Comparison of ENCODE assay signal across 13 mouse cellular contexts in the genomic region with DNA sequence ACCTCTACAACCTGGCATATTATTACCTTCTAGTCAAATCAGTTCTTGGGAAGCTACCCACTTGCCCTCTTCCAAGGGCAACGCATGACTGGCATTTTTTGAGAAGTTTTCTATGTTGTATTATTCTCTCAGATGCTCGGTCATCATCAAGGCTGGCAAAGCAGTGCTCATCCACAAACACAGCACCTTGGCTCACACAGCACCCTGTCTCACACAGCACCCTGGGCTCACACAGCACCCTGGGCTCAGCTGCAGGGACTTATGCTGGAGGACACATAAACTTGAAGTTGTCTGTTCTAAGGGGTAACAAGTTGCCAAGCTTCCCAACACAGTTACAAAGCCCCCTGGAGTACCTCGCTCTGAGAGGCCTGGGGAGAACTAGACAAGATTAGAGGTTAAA. TPM values are rescaled to one million over a fixed set of nuclear protein-coding genes. Genes with fewer than 3 reads are reported as not detected.
DNase-seq lines count a peak whose midpoint lies in the region; ATAC-seq and TF ChIP-seq lines count a peak whose summit lies in the region.
"Had no signal": no experiment of that assay in that cellular context is flagged by ENCODE, and none has a peak within 500 bp of the region (broad histone marks: within the 10 kb centered on the region; RNA-seq: fewer than 3 reads in every experiment).

No protein-coding gene starts in this region.

- H3K4me2 ChIP-seq in hindbrain, embryonic 11.5 days (replicated peaks; ENCODE audit: low read depth, low read length) = no peak overlapping the region
- peak overlapping the region; percentile 86 for H3K4me2 ChIP-seq in lung, postnatal 0 days (replicated peaks; ENCODE audit: low read depth, low read length)
- peak overlapping the region; percentile 93; the same call in 1 of the 2 replicates for H3K4me2 ChIP-seq in intestine, embryonic 15.5 days (replicated peaks)
- peak overlapping the region; percentile 89 for H3K4me2 ChIP-seq in neural tube, embryonic 13.5 days

- H3K27ac ChIP-seq in hindbrain, embryonic 10.5 days = no peak overlapping the region
- no peak overlapping the region for H3K27ac ChIP-seq in hindbrain, embryonic 11.5 days (ENCODE audit: low read depth, low read length)
- 0 out of 2 replicates have a peak overlapping the region, but pooled peaks have one; percentile 12 for H3K27ac ChIP-seq in lung, postnatal 0 days (ENCODE audit: low read length)
- no peak overlapping the region for H3K27ac ChIP-seq in intestine, embryonic 15.5 days
- 0 out of 2 replicates have a peak overlapping the region, but pooled peaks have one; percentile 71 for H3K27ac ChIP-seq in neural tube, embryonic 13.5 days (replicated peaks)
- H3K27ac ChIP-seq: heart, adult 2 months had no signal

- no peak for TF ChIP-seq CTCF in lung, postnatal 0 days (IDR thresholded peaks at IDR 0.05)

- no peak for TF ChIP-seq EP300 in lung, postnatal 0 days (IDR thresholded peaks at IDR 0.05)

- no peaks in the 10 kb centered on the region for H3K36me3 ChIP-seq in hindbrain, embryonic 10.5 days
- H3K36me3 ChIP-seq in hindbrain, embryonic 11.5 days (ENCODE audit: control insufficient read depth, insufficient read depth, low read length) = no peaks in the 10 kb centered on the region
- H3K36me3 ChIP-seq in lung, postnatal 0 days (ENCODE audit: insufficient read depth, low read length) = no peaks in the 10 kb centered on the region
- no peaks in the 10 kb centered on the region for H3K36me3 ChIP-seq in intestine, embryonic 15.5 days
- no peaks in the 10 kb centered on the region for H3K36me3 ChIP-seq in neural tube, embryonic 13.5 days

- WGBS in hindbrain, embryonic 10.5 days = 78% methylated on average over 3 of the region's 3 CpGs
- 85% methylated on average over 3 of the region's 3 CpGs for WGBS in hindbrain, embryonic 11.5 days
- 52% methylated on average over 3 of the region's 3 CpGs for WGBS in lung, postnatal 0 days
- 83% methylated on average over 3 of the region's 3 CpGs for WGBS in intestine, embryonic 15.5 days
- 95% methylated on average over 3 of the region's 3 CpGs for WGBS in neural tube, embryonic 13.5 days

- peaks cover 35% of the 10 kb centered on the region for H3K27me3 ChIP-seq in hindbrain, embryonic 10.5 days (ENCODE audit: insufficient read depth, poor library complexity, severe bottlenecking)
- no peaks in the 10 kb centered on the region for H3K27me3 ChIP-seq in hindbrain, embryonic 11.5 days (ENCODE audit: control insufficient read depth, insufficient read depth, low read length)
- 0 out of 2 replicates have a peak, but pooled peaks cover 5% of the 10 kb centered on the region for H3K27me3 ChIP-seq in lung, postnatal 0 days (replicated peaks; ENCODE audit: insufficient read depth, low read length)
- no peaks in the 10 kb centered on the region; the same call in 1 of the 2 replicates for H3K27me3 ChIP-seq in intestine, embryonic 15.5 days (replicated peaks)
- H3K27me3 ChIP-seq in neural tube, embryonic 13.5 days = peaks cover 18% of the 10 kb centered on the region

- H3K4me3 ChIP-seq in hindbrain, embryonic 10.5 days = peak overlapping the region; percentile 86
- H3K4me3 ChIP-seq in hindbrain, embryonic 11.5 days (ENCODE audit: low read depth, low read length) = no peak overlapping the region
- no peak overlapping the region for H3K4me3 ChIP-seq in lung, postnatal 0 days (ENCODE audit: low read depth, low read length)
- H3K4me3 ChIP-seq in intestine, embryonic 15.5 days (replicated peaks) = no peak overlapping the region
- H3K4me3 ChIP-seq in neural tube, embryonic 13.5 days = 0 out of 2 replicates have a peak overlapping the region, but pooled peaks have one; percentile 86
- H3K4me3 ChIP-seq: heart, adult 2 months had no signal

- H3K9ac ChIP-seq in hindbrain, embryonic 11.5 days (ENCODE audit: low read depth, low read length) = no peak overlapping the region
- H3K9ac ChIP-seq in lung, postnatal 0 days (replicated peaks; ENCODE audit: low read depth) = no peak overlapping the region
- H3K9ac ChIP-seq in intestine, embryonic 15.5 days = no peak overlapping the region
- peak overlapping the region; percentile 49; the same call in 1 of the 2 replicates for H3K9ac ChIP-seq in neural tube, embryonic 13.5 days

- H3K4me1 ChIP-seq in hindbrain, embryonic 10.5 days (replicated peaks) = peaks cover 81% of the 10 kb centered on the region
- peaks cover 15% of the 10 kb centered on the region for H3K4me1 ChIP-seq in hindbrain, embryonic 11.5 days (replicated peaks; ENCODE audit: control insufficient read depth, insufficient read depth, low read length)
- peaks cover 2% of the 10 kb centered on the region; the same call in 1 of the 2 replicates for H3K4me1 ChIP-seq in lung, postnatal 0 days (ENCODE audit: insufficient read depth, low read depth, low read length)
- H3K4me1 ChIP-seq in intestine, embryonic 15.5 days (replicated peaks) = peaks cover 11% of the 10 kb centered on the region; the same call in 1 of the 2 replicates
- H3K4me1 ChIP-seq in neural tube, embryonic 13.5 days (replicated peaks) = peaks cover 65% of the 10 kb centered on the region

- H3K9me3 ChIP-seq in hindbrain, embryonic 10.5 days = no peaks in the 10 kb centered on the region
- H3K9me3 ChIP-seq in hindbrain, embryonic 11.5 days (ENCODE audit: control insufficient read depth, low read length) = no peaks in the 10 kb centered on the region
- no peaks in the 10 kb centered on the region for H3K9me3 ChIP-seq in lung, postnatal 0 days (ENCODE audit: low read length)
- H3K9me3 ChIP-seq in intestine, embryonic 15.5 days = no peaks in the 10 kb centered on the region
- H3K9me3 ChIP-seq in neural tube, embryonic 13.5 days = no peaks in the 10 kb centered on the region

- no peak for ATAC-seq in hindbrain, embryonic 11.5 days (ENCODE audit: low FRiP score)
- ATAC-seq in lung, postnatal 0 days = no peak
- ATAC-seq in intestine, embryonic 15.5 days = no peak
- no peak for ATAC-seq in neural tube, embryonic 13.5 days (ENCODE audit: low read depth)

- no peak for DNase-seq in hindbrain, embryonic 10.5 days (ENCODE audit: low spot score)
- no peak for DNase-seq in hindbrain, embryonic 11.5 days (ENCODE audit: low spot score)
- no peak for DNase-seq in lung, postnatal 0 days (ENCODE audit: low spot score)
- DNase-seq in lung, postnatal 4 days = no peak
- DNase-seq in spleen, adult 18-20 months = no peak
- DNase-seq in adrenal gland, adult 18-20 months (ENCODE audit: low spot score in 2 of 2) = no peak
- DNase-seq: adrenal gland, adult 8-10 months; heart, adult 2 months; heart, postnatal 14 days; liver; thymus, postnatal 14 days had no signal

RNA-seq across cellular contexts. Expression of gene Wwc1, which starts 2.5 kb away (rescaled TPM):
- 3.9 and 4.9 TPM in 2 replicates for polyA plus RNA-seq in hindbrain, embryonic 10.5 days (2016; fragmentation: Nextera tagmentation; extraction: Ambion mirVana)
- polyA plus RNA-seq in hindbrain, embryonic 11.5 days (2014; fragmentation: Nextera tagmentation; extraction: Ambion mirVana) = 7.0 and 8.5 TPM in 2 replicates
- polyA plus RNA-seq in lung, postnatal 0 days (2015; fragmentation: Nextera tagmentation; extraction: Ambion mirVana) = 22.1 and 31.0 TPM in 2 replicates
- polyA plus RNA-seq in intestine, embryonic 15.5 days (2015; fragmentation: Nextera tagmentation; extraction: Ambion mirVana) = 14.0 and 14.1 TPM in 2 replicates
- 6.3 TPM in 2 replicates for polyA plus RNA-seq in neural tube, embryonic 13.5 days (2015; fragmentation: Nextera tagmentation; extraction: Ambion mirVana)
- 10 to 100 TPM; 64.0 to 84.7 TPM for total RNA-seq in adrenal gland, adult 18-20 months (2021)

Comparison
In these comparisons a context has a peak if more than half of its experiments do, and no peak if none do; other contexts are left out.
1. H3K4me3 ChIP-seq: peak in hindbrain, embryonic 10.5 days (single experiment) and neural tube, embryonic 13.5 days (single experiment); none in hindbrain, embryonic 11.5 days (single experiment), lung, postnatal 0 days (single experiment) and intestine, embryonic 15.5 days (single experiment).
2. H3K27ac ChIP-seq: peak in lung, postnatal 0 days (single experiment) and neural tube, embryonic 13.5 days (single experiment); none in hindbrain, embryonic 10.5 days (single experiment), hindbrain, embryonic 11.5 days (single experiment) and intestine, embryonic 15.5 days (single experiment).